Mouse (Mus musculus) stomach, postnatal 0 days (tissue): ENCODE measurements around the gene Nrde2. TPM values are rescaled to one million over a fixed set of nuclear protein-coding genes. Genes with fewer than 3 reads are reported as not detected.

Experiments used
- ATAC-seq: fragments of 200-750 bp; cut with Nextera tagmentation; 2 replicates; pipeline ENCODE4 v1.8.0; 2017; ENCODE audit not compliant: low FRiP score, low TSS enrichment
- DNase-seq: peaks from one replicate; pipeline ENCODE4 v3.0.0-alpha.2; 2016; ENCODE audit warnings: low spot score
- H3K27ac ChIP-seq: fragments of 300-500 bp; sonication (generic); replicated peaks from 2 replicates; pipeline ENCODE4 v1.5.1; 2014; ENCODE audit warnings: mild to moderate bottlenecking, control low read depth
- H3K27me3 ChIP-seq: fragments of 300-500 bp; sonication (generic); 2 replicates; pipeline ENCODE4 v1.6.1; 2014; ENCODE audit warnings: low read length; ENCODE audit not compliant: control insufficient read depth, insufficient read depth
- H3K36me3 ChIP-seq: fragments of 300-500 bp; sonication (generic); 2 replicates; pipeline ENCODE4 v1.6.1; 2014; ENCODE audit warnings: low read length, mixed read lengths; ENCODE audit not compliant: control insufficient read depth, insufficient read depth
- H3K4me1 ChIP-seq: fragments of 300-500 bp; sonication (generic); replicated peaks from 2 replicates; pipeline ENCODE4 v1.6.1; 2014; ENCODE audit warnings: antibody characterized with exemption; ENCODE audit not compliant: control insufficient read depth, insufficient read depth
- H3K4me2 ChIP-seq: fragments of 300-500 bp; sonication (generic); replicated peaks from 2 replicates; pipeline ENCODE4 v1.6.1; 2014; ENCODE audit warnings: low read depth, mild to moderate bottlenecking, control low read depth, moderate library complexity
- H3K4me3 ChIP-seq: fragments of 300-500 bp; sonication (generic); 2 replicates; pipeline ENCODE4 v1.5.1; 2014; ENCODE audit warnings: low read depth, low read length, control low read depth
- H3K9ac ChIP-seq: fragments of 300-500 bp; sonication (generic); 2 replicates; pipeline ENCODE4 v1.6.1; 2014; ENCODE audit warnings: mild to moderate bottlenecking, low read length, control low read depth, mixed read lengths
- H3K9me3 ChIP-seq: fragments of 300-500 bp; sonication (generic); 2 replicates; pipeline ENCODE4 v1.6.1; 2016; ENCODE audit warnings: low read length; ENCODE audit not compliant: control insufficient read depth
- CTCF ChIP-seq: IDR thresholded peaks from 2 replicates; pipeline ENCODE4 v1.5.1; 2016; ENCODE audit warnings: antibody characterized with exemption, low read depth, mild to moderate bottlenecking, moderate library complexity
- EP300 ChIP-seq: optimal IDR thresholded peaks from 2 replicates; pipeline ENCODE3; 2016; ENCODE audit warnings: antibody characterized with exemption
- WGBS: fragments of 180-500 bp; shearing (Covaris S2); extraction: QIAGEN DNeasy Blood & Tissue Kit; methylation state at CpG from one replicate; pipeline ENCODE4 v1.1.7; 2014; 5-methylcytosine and 5-hydroxymethylcytosine counted together
- polyA plus RNA-seq: library from polyadenylated mRNA; unstranded; fragments of >200 nt; fragmentation: Nextera tagmentation; extraction: Ambion mirVana; gene quantifications from 2 replicates; pipeline ENCODE4 v1.2.1, GENCODE M21; 2015

The Nrde2 gene
- polyA plus RNA-seq, 1 experiment from 2014 or later, result 6.9 TPM

GRCm38 (mm10) chr12:100131655-100132054 lies 27.8 kb downstream of the Nrde2 start:
- Histone ChIP-seq H3K4me3 (no peak overlapping the region), H3K27ac (no peak overlapping the region), H3K4me1 (no peaks in the 10 kb centered on the region), H3K36me3 (peaks cover 35% of the 10 kb centered on the region), H3K9me3 (no peaks in the 10 kb centered on the region), H3K9ac (no peak overlapping the region), H3K27me3 (no peaks in the 10 kb centered on the region), H3K4me2 (no peak overlapping the region)
- DNase-seq, result peak; percentile 77
- TF ChIP-seq CTCF (peak; percentile 91), EP300 (no peak)
- 32% methylated on average over 8 of the region's 8 CpGs for WGBS
- ATAC-seq, result peak; percentile 45; the same call in 1 of the 2 replicates

DNA sequence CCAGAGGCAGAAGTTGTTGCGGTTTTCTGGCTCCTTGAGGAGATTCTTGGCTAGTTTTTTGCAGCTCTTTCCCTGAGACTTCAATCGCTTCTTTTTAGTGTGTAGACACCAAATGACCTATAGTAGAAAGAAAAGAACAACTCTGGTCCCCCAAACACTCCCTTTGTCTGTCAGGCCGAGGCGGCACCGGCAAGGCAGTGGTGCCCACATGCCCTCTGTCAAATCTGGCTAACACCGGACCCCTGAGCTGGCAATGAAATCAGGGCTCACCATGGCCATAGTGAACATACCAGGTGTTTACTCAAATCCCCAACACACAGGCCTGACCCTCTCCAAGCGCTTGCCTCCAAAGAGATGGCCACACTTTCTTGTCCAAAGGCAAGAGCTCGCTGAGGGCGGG lies 28.3 kb downstream of the Nrde2 start:
- ATAC-seq (no peak), DNase-seq (no peak)
- no peaks in the 10 kb centered on the region for H3K9me3 ChIP-seq
- WGBS, result 92% methylated on average over 9 of the region's 9 CpGs
- H3K27ac ChIP-seq, result no peak overlapping the region
- H3K4me2 ChIP-seq, result no peak overlapping the region
- no peaks in the 10 kb centered on the region for H3K27me3 ChIP-seq
- H3K4me3 ChIP-seq, result no peak overlapping the region
- peaks cover 34% of the 10 kb centered on the region for H3K36me3 ChIP-seq
- no peak for TF ChIP-seq CTCF
- TF ChIP-seq EP300, result no peak
- no peak overlapping the region for H3K9ac ChIP-seq
- no peaks in the 10 kb centered on the region for H3K4me1 ChIP-seq

DNA sequence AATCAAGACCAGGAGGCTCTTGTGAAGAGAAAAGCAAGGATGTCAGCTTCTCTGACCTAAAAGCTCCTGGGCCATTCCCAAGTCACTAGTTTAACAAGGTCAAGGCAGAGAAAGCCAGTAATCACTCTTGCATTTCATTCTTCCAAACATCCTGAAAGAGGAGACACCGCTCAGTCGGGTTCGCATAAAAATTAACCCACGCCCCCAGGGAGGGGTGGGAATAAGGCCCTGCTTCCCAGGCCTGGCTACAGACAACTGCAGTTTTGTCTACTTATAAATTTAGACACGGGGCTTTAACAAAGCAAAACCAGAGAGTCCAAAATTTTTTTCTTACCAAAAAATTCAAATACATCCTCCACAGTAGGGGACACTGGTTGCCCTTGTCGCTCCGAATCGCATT lies 30.5 kb downstream of the Nrde2 start:
- 76% methylated on average over 8 of the region's 8 CpGs for WGBS
- H3K9me3 ChIP-seq, result no peaks in the 10 kb centered on the region
- no peak overlapping the region for H3K4me3 ChIP-seq
- no peaks in the 10 kb centered on the region for H3K4me1 ChIP-seq
- no peak for TF ChIP-seq EP300
- TF ChIP-seq CTCF, result no peak
- ATAC-seq, result no peak
- H3K4me2 ChIP-seq, result no peak overlapping the region
- peaks cover 42% of the 10 kb centered on the region for H3K36me3 ChIP-seq
- H3K27me3 ChIP-seq, result no peaks in the 10 kb centered on the region
- no peak overlapping the region for H3K9ac ChIP-seq
- no peak overlapping the region for H3K27ac ChIP-seq
- no peak for DNase-seq

DNA sequence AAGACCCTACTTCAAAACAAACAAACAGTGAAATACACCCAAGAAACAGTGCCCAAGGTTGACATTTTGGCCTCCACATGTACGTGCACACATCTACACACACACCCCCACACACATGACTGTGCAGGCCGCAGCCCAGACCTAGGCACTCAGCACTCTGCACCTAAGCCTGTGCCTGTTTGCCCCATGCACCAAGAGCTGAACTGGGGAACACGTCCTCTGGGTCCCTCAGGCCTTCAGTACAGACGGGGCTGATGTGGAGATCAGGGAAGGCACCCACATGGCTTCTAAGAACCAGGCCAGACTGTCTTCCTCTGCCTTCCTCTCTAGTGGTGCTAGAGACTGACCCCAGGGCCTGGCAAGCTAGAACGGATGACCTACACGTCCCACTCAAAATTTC lies 30.9 kb downstream of the Nrde2 start:
- WGBS, result 68% methylated on average over 6 of the region's 6 CpGs
- ATAC-seq, result no peak
- no peak overlapping the region for H3K9ac ChIP-seq

DNA sequence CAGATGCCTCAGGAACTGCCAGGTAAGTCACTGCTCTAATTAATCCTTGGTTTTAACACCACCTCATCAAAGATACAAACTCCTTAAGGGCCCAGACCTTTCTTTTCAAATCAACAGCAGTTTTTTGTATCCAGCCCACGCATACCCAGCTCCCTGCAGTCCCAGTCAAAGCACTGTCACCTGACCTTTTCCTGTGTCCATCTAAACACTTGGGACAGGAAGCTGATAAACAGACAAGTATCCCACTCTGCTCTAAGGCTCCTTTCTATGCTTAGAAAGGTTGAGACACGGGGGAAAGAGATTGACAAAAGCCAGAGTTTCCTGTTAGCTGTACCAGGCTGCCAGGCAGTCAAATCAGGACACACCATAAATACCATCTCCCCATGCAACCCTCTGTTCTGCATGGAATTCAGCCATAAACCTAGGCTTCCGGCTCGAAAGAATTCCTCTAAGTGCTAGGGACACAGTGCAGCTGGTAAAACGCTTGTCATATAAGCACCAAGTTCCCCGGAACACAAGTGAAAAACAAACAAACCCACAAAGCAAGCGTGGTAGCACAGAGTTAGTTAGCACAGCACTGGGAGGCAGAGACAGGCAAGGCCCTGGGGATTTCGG lies 31.5 kb downstream of the Nrde2 start:
- H3K9me3 ChIP-seq, result no peaks in the 10 kb centered on the region
- H3K4me3 ChIP-seq, result no peak overlapping the region
- H3K27me3 ChIP-seq, result no peaks in the 10 kb centered on the region
- no peak overlapping the region for H3K9ac ChIP-seq
- DNase-seq (no peak), ATAC-seq (no peak; the same call in 1 of the 2 replicates)
- TF ChIP-seq CTCF (no peak), EP300 (no peak)
- H3K27ac ChIP-seq, result 0 out of 2 replicates have a peak overlapping the region, but pooled peaks have one; percentile 35
- H3K36me3 ChIP-seq, result peaks cover 36% of the 10 kb centered on the region
- H3K4me2 ChIP-seq, result no peak overlapping the region
- H3K4me1 ChIP-seq, result no peaks in the 10 kb centered on the region
- WGBS, result 47% methylated on average over 8 of the region's 8 CpGs

More for the DNA sequence above, 30.9 kb downstream of the Nrde2 start:
- Histone ChIP-seq H3K27me3 (no peaks in the 10 kb centered on the region), H3K9me3 (no peaks in the 10 kb centered on the region), H3K4me1 (no peaks in the 10 kb centered on the region), H3K36me3 (peaks cover 39% of the 10 kb centered on the region), H3K4me2 (no peak overlapping the region), H3K4me3 (no peak overlapping the region), H3K27ac (0 out of 2 replicates have a peak overlapping the region, but pooled peaks have one; percentile 35)
- TF ChIP-seq EP300, result no peak
- TF ChIP-seq CTCF, result no peak
- DNase-seq, result no peak
